Mouse (Mus musculus) cortical plate, adult 2 months (tissue): ENCODE data around the gene Actn4. TPM values are rescaled to one million over a fixed set of nuclear protein-coding genes. Genes with fewer than 3 reads are reported as not detected.

Source experiments
- H3K27ac ChIP-seq: fragments of 200-500 bp; 2 replicates; pipeline ENCODE4 v1.5.1; 2012; ENCODE audit warnings: low read length, control low read depth, inconsistent platforms; ENCODE audit not compliant: insufficient read depth
- H3K4me1 ChIP-seq: fragments of 200-500 bp; 2 replicates; pipeline ENCODE4 v1.6.1; 2011; ENCODE audit warnings: low read length; ENCODE audit not compliant: control insufficient read depth, insufficient read depth
- H3K4me3 ChIP-seq: fragments of 200-500 bp; 2 replicates; pipeline ENCODE4 v1.5.1; 2011; ENCODE audit warnings: mild to moderate bottlenecking, low read length, control low read depth; ENCODE audit not compliant: insufficient read depth
- CTCF ChIP-seq: fragments of 200-500 bp; IDR thresholded peaks from 2 replicates; pipeline ENCODE4 v1.5.1; 2011; ENCODE audit warnings: mild to moderate bottlenecking, control low read depth, low read length; ENCODE audit not compliant: insufficient read depth; ENCODE audit errors: extremely low read depth
- POLR2A ChIP-seq: fragments of 200-500 bp; IDR thresholded peaks from 2 replicates; pipeline ENCODE4 v1.6.1; 2011; ENCODE audit warnings: mild to moderate bottlenecking, low read length, control low read depth; ENCODE audit not compliant: insufficient read depth; ENCODE audit errors: extremely low read depth
- polyA plus RNA-seq: library from polyadenylated mRNA; depleted of rRNA; stranded (reverse); fragments of >200 nt; gene quantifications from 2 replicates; pipeline ENCODE4 v1.2.3, GENCODE M21; 2012; rRNA removed

Gene Actn4
- polyA plus RNA-seq, 1 experiment: 178 TPM

GRCm38 (mm10) chr7:28850642-28851041 is 111.5 kb downstream of the Actn4 start:
- H3K4me1 ChIP-seq: no peaks in the 10 kb centered on the region
- TF ChIP-seq POLR2A (no peak), CTCF (no peak)
- H3K27ac ChIP-seq: no peak overlapping the region
- H3K4me3 ChIP-seq: no peak overlapping the region

GRCm38 (mm10) chr7:28849700-28850236 is 112.4 kb downstream of the Actn4 start:
- TF ChIP-seq CTCF (no peak), POLR2A (no peak)
- Histone ChIP-seq H3K4me1 (no peaks in the 10 kb centered on the region), H3K27ac (no peak overlapping the region), H3K4me3 (no peak overlapping the region)

GRCm38 (mm10) chr7:28847273-28847672 is 114.9 kb downstream of the Actn4 start:
- Histone ChIP-seq H3K4me3 (no peak overlapping the region), H3K4me1 (no peaks in the 10 kb centered on the region)
- TF ChIP-seq POLR2A (no peak), CTCF (no peak)

More at GRCm38 (mm10) chr7:28847273-28847672, 114.9 kb downstream of the Actn4 start:
- H3K27ac ChIP-seq: no peak overlapping the region

Other genes with a start within 250 kb of the Actn4 start
- 3.0 and 3.4 TPM in 2 replicates for gene Fbxo17, start 245.5 kb downstream of the Actn4 start, polyA plus RNA-seq
- 94.0 and 104 TPM in 2 replicates for gene Mrps12, start 220.5 kb downstream of the Actn4 start, polyA plus RNA-seq
- 15.2 and 15.5 TPM in 2 replicates for gene Sars2, start 220.3 kb downstream of the Actn4 start, polyA plus RNA-seq
- 2.9 and 4.5 TPM in 2 replicates for gene Ccer2, start 206.2 kb downstream of the Actn4 start, polyA plus RNA-seq
- gene Sirt2, start 195.6 kb downstream of the Actn4 start, polyA plus RNA-seq: 267 and 291 TPM in 2 replicates
- 34.0 and 36.4 TPM in 2 replicates for gene Nfkbib, start 194.8 kb downstream of the Actn4 start, polyA plus RNA-seq
- gene Rinl, start 173.4 kb downstream of the Actn4 start, polyA plus RNA-seq: 2.3 and 2.4 TPM in 2 replicates
- gene Hnrnpl, start 153.8 kb downstream of the Actn4 start, polyA plus RNA-seq: 350 and 362 TPM in 2 replicates
- 90.4 and 92.9 TPM in 2 replicates for gene Ech1, start 137.1 kb downstream of the Actn4 start, polyA plus RNA-seq
- gene Lgals4, start 128.5 kb downstream of the Actn4 start, polyA plus RNA-seq: 8.2 and 9.5 TPM in 2 replicates
- 1.2 and 1.3 TPM in 2 replicates for gene Lgals7, start 98.5 kb downstream of the Actn4 start, polyA plus RNA-seq
- gene Capn12, start 80.9 kb downstream of the Actn4 start, polyA plus RNA-seq: 1.2 and 1.8 TPM in 2 replicates
- 307 and 320 TPM in 2 replicates for gene Eif3k, start 19.5 kb upstream of the Actn4 start, polyA plus RNA-seq
- gene Map4k1, start 19.7 kb upstream of the Actn4 start, polyA plus RNA-seq: 2.2 and 2.8 TPM in 2 replicates
- gene Ryr1, start 162.8 kb upstream of the Actn4 start, polyA plus RNA-seq: 7.2 and 7.7 TPM in 2 replicates
- 1.5 and 1.6 TPM in 2 replicates for gene Rasgrp4, start 172.5 kb upstream of the Actn4 start, polyA plus RNA-seq
- 62.3 and 66.1 TPM in 2 replicates for gene Fam98c, start 193.9 kb upstream of the Actn4 start, polyA plus RNA-seq
- gene Ggn, start 207.9 kb upstream of the Actn4 start, polyA plus RNA-seq: 0.52 and 0.72 TPM in 2 replicates
- gene Spred3, start 208.1 kb upstream of the Actn4 start, polyA plus RNA-seq: 39.6 and 40.7 TPM in 2 replicates
- gene Psmd8, start 218.4 kb upstream of the Actn4 start, polyA plus RNA-seq: 195 and 198 TPM in 2 replicates